Mouse (Mus musculus): ENCODE data around the gene Rnps1. TPM values are rescaled to one million over a fixed set of nuclear protein-coding genes. Genes with fewer than 3 reads are reported as not detected.

Gene Rnps1
- polyA plus RNA-seq, 1 experiment from 2014 or later: 293 TPM

DNA sequence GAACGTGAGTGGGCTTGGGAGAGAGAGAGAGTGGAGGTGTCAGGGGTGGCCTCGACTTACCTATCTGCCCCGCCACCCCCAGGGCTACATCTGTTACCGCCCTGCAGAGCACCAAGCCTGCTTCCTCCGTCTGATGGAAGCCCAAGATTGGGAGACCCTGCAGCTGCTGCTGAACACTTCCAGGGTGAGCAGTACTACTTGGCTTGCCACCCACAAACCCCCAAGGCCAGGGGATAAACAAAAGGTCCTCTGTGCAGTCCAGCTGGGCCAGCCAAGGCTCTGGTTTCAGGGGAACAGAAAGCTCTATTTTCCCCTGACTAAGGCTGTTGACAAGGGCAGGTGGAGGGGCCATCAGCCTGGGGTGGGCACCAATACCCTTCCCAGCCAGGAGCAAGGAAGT is 60.2 kb downstream of the Rnps1 start:
- no peak for ATAC-seq (ENCODE audit: low FRiP score)
- H3K9me3 ChIP-seq (replicated peaks): no peaks in the 10 kb centered on the region
- peak overlapping the region; percentile 6; the same call in 1 of the 2 replicates for H3K27ac ChIP-seq (replicated peaks)
- H3K4me2 ChIP-seq: no peak overlapping the region
- H3K9ac ChIP-seq (replicated peaks): no peak overlapping the region
- H3K27me3 ChIP-seq (replicated peaks): no peaks in the 10 kb centered on the region
- H3K4me3 ChIP-seq (replicated peaks): no peak overlapping the region
- H3K36me3 ChIP-seq: peaks cover 37% of the 10 kb centered on the region
- 79% methylated on average over 5 of the region's 5 CpGs for WGBS
- H3K4me1 ChIP-seq: peaks cover 62% of the 10 kb centered on the region

Other genes with a start within 250 kb of the Rnps1 start
- gene Atp6v0c, start 244.9 kb upstream of the Rnps1 start, polyA plus RNA-seq (2015; fragmentation: Nextera tagmentation; extraction: Ambion mirVana): 1,457 and 1,659 TPM in 2 replicates
- gene Tbc1d24, start 209.0 kb upstream of the Rnps1 start, polyA plus RNA-seq (2015; fragmentation: Nextera tagmentation; extraction: Ambion mirVana): 21.0 and 24.0 TPM in 2 replicates
- gene Ntn3, start 205.0 kb upstream of the Rnps1 start, polyA plus RNA-seq (2015; fragmentation: Nextera tagmentation; extraction: Ambion mirVana): 5.9 and 6.0 TPM in 2 replicates
- 8.8 and 10.7 TPM in 2 replicates for gene Tedc2, start 193.7 kb upstream of the Rnps1 start, polyA plus RNA-seq (2015; fragmentation: Nextera tagmentation; extraction: Ambion mirVana)
- gene Ccnf, start 163.1 kb upstream of the Rnps1 start, polyA plus RNA-seq (2015; fragmentation: Nextera tagmentation; extraction: Ambion mirVana): 13.4 and 26.3 TPM in 2 replicates
- 0.70 and 1.3 TPM in 2 replicates for gene Abca17, start 63.5 kb upstream of the Rnps1 start, polyA plus RNA-seq (2015; fragmentation: Nextera tagmentation; extraction: Ambion mirVana)
- 25.5 and 29.4 TPM in 2 replicates for gene Abca3, start 62.6 kb upstream of the Rnps1 start, polyA plus RNA-seq (2015; fragmentation: Nextera tagmentation; extraction: Ambion mirVana)
- 51.5 and 58.8 TPM in 2 replicates for gene Eci1, start 12.1 kb downstream of the Rnps1 start, polyA plus RNA-seq (2015; fragmentation: Nextera tagmentation; extraction: Ambion mirVana)
- 5.4 and 8.7 TPM in 2 replicates for gene Dnase1l2, start 28.5 kb downstream of the Rnps1 start, polyA plus RNA-seq (2015; fragmentation: Nextera tagmentation; extraction: Ambion mirVana)
- 46.3 and 49.5 TPM in 2 replicates for gene E4f1, start 55.7 kb downstream of the Rnps1 start, polyA plus RNA-seq (2015; fragmentation: Nextera tagmentation; extraction: Ambion mirVana)
- gene Pgp, start 55.8 kb downstream of the Rnps1 start, polyA plus RNA-seq (2015; fragmentation: Nextera tagmentation; extraction: Ambion mirVana): 76.1 and 79.7 TPM in 2 replicates
- gene Bricd5, start 59.3 kb downstream of the Rnps1 start, polyA plus RNA-seq (2015; fragmentation: Nextera tagmentation; extraction: Ambion mirVana): 0.73 TPM in 1 of 2 replicates, not detected in the other
- 29.5 and 33.1 TPM in 2 replicates for gene Mlst8, start 64.5 kb downstream of the Rnps1 start, polyA plus RNA-seq (2015; fragmentation: Nextera tagmentation; extraction: Ambion mirVana)
- gene Caskin1, start 74.0 kb downstream of the Rnps1 start, polyA plus RNA-seq (2015; fragmentation: Nextera tagmentation; extraction: Ambion mirVana): 42.7 and 53.4 TPM in 2 replicates
- gene Traf7, start 113.4 kb downstream of the Rnps1 start, polyA plus RNA-seq (2015; fragmentation: Nextera tagmentation; extraction: Ambion mirVana): 83.2 and 89.4 TPM in 2 replicates
- 6.1 and 9.1 TPM in 2 replicates for gene Rab26, start 119.6 kb downstream of the Rnps1 start, polyA plus RNA-seq (2015; fragmentation: Nextera tagmentation; extraction: Ambion mirVana)
- gene Pkd1, start 135.3 kb downstream of the Rnps1 start, polyA plus RNA-seq (2015; fragmentation: Nextera tagmentation; extraction: Ambion mirVana): 31.2 and 31.7 TPM in 2 replicates
- gene Tsc2, start 218.1 kb downstream of the Rnps1 start, polyA plus RNA-seq (2015; fragmentation: Nextera tagmentation; extraction: Ambion mirVana): 60.6 and 68.8 TPM in 2 replicates
- gene Nthl1, start 218.1 kb downstream of the Rnps1 start, polyA plus RNA-seq (2015; fragmentation: Nextera tagmentation; extraction: Ambion mirVana): 8.3 and 10.0 TPM in 2 replicates
- 60.2 and 65.7 TPM in 2 replicates for gene Slc9a3r2, start 235.8 kb downstream of the Rnps1 start, polyA plus RNA-seq (2015; fragmentation: Nextera tagmentation; extraction: Ambion mirVana)
- gene Npw, start 243.9 kb downstream of the Rnps1 start, polyA plus RNA-seq (2015; fragmentation: Nextera tagmentation; extraction: Ambion mirVana): 0.42 and 0.51 TPM in 2 replicates

Data from neural tube, embryonic 15.5 days (tissue).